Mouse (Mus musculus) liver, embryonic 14 days (tissue): ENCODE data around the gene Olfr944. TPM values are rescaled to one million over a fixed set of nuclear protein-coding genes. Genes with fewer than 3 reads are reported as not detected.

ENCODE experiments used
- polyA plus RNA-seq: library from polyadenylated mRNA; depleted of rRNA; stranded (reverse); fragments of >200 nt; gene quantifications from 2 replicates; pipeline ENCODE4 v1.2.3, GENCODE M21; 2012; rRNA removed

Gene Olfr944
- polyA plus RNA-seq: not detected in 2 replicates

DNA sequence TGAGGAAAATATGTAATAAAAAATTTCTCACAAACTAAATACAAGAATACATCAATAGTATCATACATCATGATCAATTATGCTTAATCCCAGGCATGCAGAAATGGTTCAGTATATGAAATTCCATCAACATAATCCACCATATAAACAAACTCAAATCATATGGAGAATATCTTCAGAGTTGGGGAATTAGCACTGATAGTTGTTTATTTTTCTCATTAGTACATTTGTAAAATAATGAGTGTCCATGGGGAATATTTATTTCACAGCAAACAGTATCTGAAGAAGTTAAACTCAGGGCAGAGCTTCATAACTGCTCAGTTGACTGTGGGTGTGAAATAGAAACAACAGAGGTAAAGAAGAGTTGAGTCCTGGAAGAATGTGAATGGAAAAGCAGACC lies at the start of gene Olfr944:
Olfr944 (plus strand) TSS at position 301 of the 400 bp plus-strand sequence.

GRCm38 (mm10) chr9:39166004-39166403 lies 35.7 kb upstream of the Olfr944 start, which contains the start of gene Olfr943:
TSS of gene Olfr943 (plus strand) at chr9:39166304.

GRCm38 (mm10) chr9:39249894-39250293 lies 48.2 kb downstream of the Olfr944 start, which contains the start of gene Olfr1537:
TSS of gene Olfr1537 (minus strand) at chr9:39249994.

Other genes starting within 250 kb of the Olfr944 start
- not detected in 2 replicates for gene Olfr933, start 229.6 kb upstream of the Olfr944 start, polyA plus RNA-seq
- gene Olfr934, start 213.6 kb upstream of the Olfr944 start, polyA plus RNA-seq: not detected in 2 replicates
- not detected in 2 replicates for gene Olfr935, start 202.2 kb upstream of the Olfr944 start, polyA plus RNA-seq
- gene Olfr146, start 178.5 kb upstream of the Olfr944 start, polyA plus RNA-seq: not detected in 2 replicates
- gene Olfr937, start 137.0 kb upstream of the Olfr944 start, polyA plus RNA-seq: not detected in 2 replicates
- gene Olfr938, start 123.0 kb upstream of the Olfr944 start, polyA plus RNA-seq: not detected in 2 replicates
- gene Olfr27, start 73.8 kb upstream of the Olfr944 start, polyA plus RNA-seq: not detected in 2 replicates
- not detected in 2 replicates for gene Olfr943, start 35.6 kb upstream of the Olfr944 start, polyA plus RNA-seq
- gene Olfr1537, start 48.1 kb downstream of the Olfr944 start, polyA plus RNA-seq: not detected in 2 replicates
- not detected in 2 replicates for gene Olfr945, start 74.9 kb downstream of the Olfr944 start, polyA plus RNA-seq
- gene Olfr948, start 124.1 kb downstream of the Olfr944 start, polyA plus RNA-seq: not detected in 2 replicates
- not detected in 2 replicates for gene Olfr951, start 185.5 kb downstream of the Olfr944 start, polyA plus RNA-seq
- gene Olfr952, start 225.2 kb downstream of the Olfr944 start, polyA plus RNA-seq: not detected in 2 replicates